16 mouse cellular contexts compared by ENCODE assay signal in the genomic region with DNA sequence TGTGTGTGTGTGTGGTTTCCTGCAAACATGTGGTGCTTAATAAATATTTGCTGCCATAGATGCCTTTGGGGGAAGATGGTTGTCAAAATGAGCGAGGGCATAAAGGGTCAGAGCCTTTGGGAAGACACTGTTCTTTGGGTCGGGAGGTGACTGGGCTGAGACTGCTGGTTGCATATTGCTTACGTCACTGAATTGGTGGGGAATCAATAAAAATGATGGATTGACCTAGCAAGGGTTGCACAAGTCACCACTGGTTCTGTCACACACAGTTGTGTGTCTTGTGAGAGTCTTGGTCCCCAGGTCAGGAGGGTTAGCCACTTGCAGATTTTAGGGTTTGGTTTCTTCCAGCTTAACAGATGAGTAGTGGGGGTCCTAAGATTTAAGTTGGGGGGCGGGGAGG.
"Had no signal": no experiment of that assay in that cellular context is flagged by ENCODE, and none has a peak within 500 bp of the region (broad histone marks: within the 10 kb centered on the region; RNA-seq: fewer than 3 reads in every experiment).

No protein-coding gene starts in this region.

- H3K9me3 ChIP-seq: neural tube, embryonic 13.5 days; neural tube, embryonic 15.5 days; stomach, embryonic 15.5 days had no signal

- DNase-seq: retina, postnatal 1 day; right cerebral cortex, adult 18-20 months; right cerebral cortex, postnatal 14 days; right cerebral cortex, postnatal 25 days; right cerebral cortex, postnatal 4 days; spleen, adult 18-20 months; thymus, adult 18-20 months; thymus, adult 2 months; thymus, postnatal 14 days; thymus, postnatal 25 days; thymus, postnatal 36 days; thymus, postnatal 4 days had no signal

- H3K4me2 ChIP-seq: neural tube, embryonic 13.5 days; neural tube, embryonic 15.5 days; stomach, embryonic 15.5 days had no signal

- H3K9ac ChIP-seq: neural tube, embryonic 13.5 days; neural tube, embryonic 15.5 days; stomach, embryonic 15.5 days had no signal

- H3K27me3 ChIP-seq: stomach, embryonic 15.5 days had no signal

- H3K27ac ChIP-seq: neural tube, embryonic 13.5 days; neural tube, embryonic 15.5 days; stomach, embryonic 15.5 days; stomach, postnatal 0 days had no signal

- H3K4me1 ChIP-seq: neural tube, embryonic 13.5 days; neural tube, embryonic 15.5 days; stomach, embryonic 15.5 days had no signal

- H3K4me3 ChIP-seq: neural tube, embryonic 13.5 days; neural tube, embryonic 15.5 days; stomach, embryonic 15.5 days had no signal

- H3K36me3 ChIP-seq: neural tube, embryonic 13.5 days; neural tube, embryonic 15.5 days; stomach, embryonic 15.5 days had no signal
